Mouse (Mus musculus) embryonic facial prominence, embryonic 10.5 days (tissue): Measurements from ENCODE around the gene Cxcr5. TPM values are rescaled to one million over a fixed set of nuclear protein-coding genes. Genes with fewer than 3 reads are reported as not detected.

Experiments
- DNase-seq: peaks from one replicate; pipeline ENCODE4 v3.0.0-alpha.2; 2017; ENCODE audit warnings: low spot score
- H3K27ac ChIP-seq: fragments of 300-500 bp; sonication (generic); replicated peaks from 2 replicates; pipeline ENCODE4 v1.5.1; 2016; ENCODE audit warnings: mild to moderate bottlenecking
- H3K27me3 ChIP-seq: fragments of 300-500 bp; sonication (generic); replicated peaks from 2 replicates; pipeline ENCODE4 v1.6.1; 2016; ENCODE audit warnings: low read depth, mild to moderate bottlenecking; ENCODE audit not compliant: poor library complexity, severe bottlenecking
- H3K36me3 ChIP-seq: fragments of 300-500 bp; sonication (generic); replicated peaks from 2 replicates; pipeline ENCODE4 v1.6.1; 2016; ENCODE audit warnings: mild to moderate bottlenecking, moderate library complexity
- H3K4me1 ChIP-seq: fragments of 300-500 bp; sonication (generic); 2 replicates; pipeline ENCODE4 v1.6.1; 2016
- H3K4me3 ChIP-seq: fragments of 300-500 bp; sonication (generic); 2 replicates; pipeline ENCODE4 v1.5.1; 2016; ENCODE audit warnings: mild to moderate bottlenecking, moderate library complexity
- H3K9me3 ChIP-seq: fragments of 300-500 bp; sonication (generic); 2 replicates; pipeline ENCODE4 v1.6.1; 2016; ENCODE audit warnings: mild to moderate bottlenecking
- WGBS: fragments of 180-500 bp; shearing (Covaris S2); methylation state at CpG from one replicate; pipeline ENCODE4 v1.1.7; 2016; 5-methylcytosine and 5-hydroxymethylcytosine counted together
- polyA plus RNA-seq: library from polyadenylated mRNA; unstranded; fragments of >200 nt; fragmentation: Nextera tagmentation; extraction: Ambion mirVana; gene quantifications from 2 replicates; pipeline ENCODE4 v1.2.1, GENCODE M21; 2016

Gene Cxcr5
- polyA plus RNA-seq, 1 experiment from 2014 or later, result not detected

DNA sequence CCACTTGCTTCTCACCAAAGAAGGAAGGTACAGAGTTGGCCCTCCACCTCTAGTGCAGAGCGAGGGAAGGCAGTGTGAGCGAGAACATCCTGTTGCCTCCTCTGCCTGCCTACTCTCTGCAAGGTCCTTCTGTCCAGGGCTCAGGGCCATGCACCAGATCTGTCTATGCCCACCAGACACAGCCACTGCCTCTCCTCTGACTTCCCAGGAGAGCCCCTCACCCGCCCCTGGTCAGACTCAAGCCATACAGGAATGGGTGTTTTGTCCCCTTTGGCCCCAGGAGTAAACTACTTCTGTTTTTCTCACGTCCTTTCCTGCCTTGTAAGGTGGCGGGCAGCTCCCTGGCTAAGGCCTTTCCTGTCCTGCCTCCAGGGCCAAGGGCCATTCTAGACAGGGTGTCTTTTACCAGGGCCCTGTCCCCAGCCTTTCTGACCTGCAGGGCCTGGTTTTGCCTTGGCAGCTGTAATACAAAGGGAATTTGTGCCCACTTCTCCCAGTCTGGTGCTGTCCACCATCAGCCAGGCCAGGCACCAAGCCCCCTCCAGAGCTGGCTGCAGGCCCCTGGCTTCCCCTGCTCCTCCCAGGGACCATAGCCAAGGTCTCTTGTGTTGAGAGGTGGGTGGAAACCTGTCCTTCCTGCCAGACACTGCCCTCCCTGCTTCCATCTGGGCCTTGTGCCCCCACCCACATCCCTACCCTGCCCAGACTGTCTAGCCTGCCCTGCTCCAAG, 50.6 kb downstream of the Cxcr5 start:
- Histone ChIP-seq H3K4me3 (no peak overlapping the region; the same call in 1 of the 2 replicates), H3K27me3 (peaks cover 13% of the 10 kb centered on the region), H3K27ac (peak overlapping the region; percentile 41), H3K9me3 (no peaks in the 10 kb centered on the region), H3K36me3 (peaks cover 35% of the 10 kb centered on the region), H3K4me1 (peaks cover 40% of the 10 kb centered on the region)
- DNase-seq, result no peak
- 59% methylated on average over 5 of the region's 5 CpGs for WGBS

DNA sequence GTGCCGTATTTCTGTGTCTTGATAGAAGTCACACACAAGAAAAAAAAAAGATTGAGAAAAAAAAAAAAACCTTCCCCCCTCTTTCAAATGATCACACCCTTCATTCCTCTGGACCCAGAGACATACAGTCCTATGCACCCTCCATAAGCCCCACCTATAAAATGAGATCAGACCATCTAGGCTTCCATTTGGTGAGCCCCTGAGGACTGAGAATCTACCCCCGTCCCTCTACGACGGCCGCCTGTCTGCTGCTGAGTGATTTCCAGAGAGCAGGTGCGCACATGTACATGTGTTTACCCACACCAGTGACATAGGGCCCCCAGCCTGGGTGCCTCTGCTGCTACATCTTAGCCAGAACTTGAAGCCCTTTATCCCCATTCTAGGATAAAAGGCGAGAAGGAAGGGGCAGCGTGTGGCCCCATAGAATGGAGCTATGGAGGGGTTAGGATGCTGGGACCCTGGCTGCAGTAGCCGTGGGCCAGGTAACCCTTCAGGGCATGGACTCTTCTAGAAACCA, 51.3 kb downstream of the Cxcr5 start:
- Histone ChIP-seq H3K27ac (peak overlapping the region; percentile 41; the same call in 1 of the 2 replicates), H3K4me3 (peak overlapping the region; percentile 52)

DNA sequence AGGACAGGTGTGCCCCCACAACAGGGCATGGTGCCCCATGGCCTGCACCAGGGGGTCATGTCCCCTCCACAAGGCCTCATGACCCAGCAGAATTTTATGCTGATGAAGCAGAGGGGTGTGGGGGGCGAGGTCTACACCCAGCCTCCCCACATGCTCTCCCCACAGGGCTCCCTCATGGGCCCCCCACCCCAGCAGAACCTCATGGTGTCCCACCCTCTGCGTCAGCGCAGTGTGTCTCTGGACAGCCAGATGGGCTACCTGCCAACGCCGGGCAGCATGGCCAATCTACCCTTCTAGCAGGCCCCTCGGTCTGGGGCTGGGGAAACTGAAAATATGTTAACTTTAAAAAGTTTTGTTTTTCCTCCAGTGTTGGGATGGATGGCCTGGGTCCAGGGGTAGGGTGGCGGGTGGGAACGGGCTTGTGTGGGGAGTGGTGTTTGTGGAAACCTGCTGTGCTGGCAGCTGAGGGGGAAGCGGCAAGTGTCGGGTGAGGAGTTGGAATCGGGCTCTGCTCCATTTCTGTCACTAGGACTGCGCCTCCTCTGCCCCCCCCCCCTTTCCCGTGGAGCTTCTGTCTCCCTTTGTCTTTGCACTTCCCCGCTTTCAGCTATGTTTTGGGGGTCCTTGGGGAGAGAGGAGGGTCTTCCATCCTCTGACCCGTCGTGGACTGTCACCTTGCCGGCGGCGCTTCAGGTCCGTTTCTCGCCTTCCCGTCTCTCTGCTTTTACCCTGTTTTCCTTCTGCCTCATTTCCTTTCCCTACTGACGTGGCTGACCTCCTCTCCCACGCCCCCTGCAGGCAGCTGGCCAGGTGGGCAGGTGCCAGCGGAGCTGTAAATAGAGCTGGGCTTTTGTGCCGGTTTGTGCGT, 52.0 kb downstream of the Cxcr5 start:
- DNase-seq, result peak; percentile 81
- WGBS, result 15% methylated on average over 27 of the region's 27 CpGs
- Histone ChIP-seq H3K27me3 (peaks cover 13% of the 10 kb centered on the region), H3K9me3 (no peaks in the 10 kb centered on the region), H3K36me3 (peaks cover 48% of the 10 kb centered on the region), H3K27ac (peak overlapping the region; percentile 44; the same call in 1 of the 2 replicates), H3K4me3 (peak overlapping the region; percentile 52), H3K4me1 (peaks cover 48% of the 10 kb centered on the region)

More for the DNA sequence above, 51.3 kb downstream of the Cxcr5 start:
- Histone ChIP-seq H3K27me3 (peaks cover 13% of the 10 kb centered on the region), H3K36me3 (peaks cover 41% of the 10 kb centered on the region), H3K9me3 (no peaks in the 10 kb centered on the region), H3K4me1 (peaks cover 46% of the 10 kb centered on the region)
- no peak for DNase-seq
- 36% methylated on average over 9 of the region's 9 CpGs for WGBS

DNA sequence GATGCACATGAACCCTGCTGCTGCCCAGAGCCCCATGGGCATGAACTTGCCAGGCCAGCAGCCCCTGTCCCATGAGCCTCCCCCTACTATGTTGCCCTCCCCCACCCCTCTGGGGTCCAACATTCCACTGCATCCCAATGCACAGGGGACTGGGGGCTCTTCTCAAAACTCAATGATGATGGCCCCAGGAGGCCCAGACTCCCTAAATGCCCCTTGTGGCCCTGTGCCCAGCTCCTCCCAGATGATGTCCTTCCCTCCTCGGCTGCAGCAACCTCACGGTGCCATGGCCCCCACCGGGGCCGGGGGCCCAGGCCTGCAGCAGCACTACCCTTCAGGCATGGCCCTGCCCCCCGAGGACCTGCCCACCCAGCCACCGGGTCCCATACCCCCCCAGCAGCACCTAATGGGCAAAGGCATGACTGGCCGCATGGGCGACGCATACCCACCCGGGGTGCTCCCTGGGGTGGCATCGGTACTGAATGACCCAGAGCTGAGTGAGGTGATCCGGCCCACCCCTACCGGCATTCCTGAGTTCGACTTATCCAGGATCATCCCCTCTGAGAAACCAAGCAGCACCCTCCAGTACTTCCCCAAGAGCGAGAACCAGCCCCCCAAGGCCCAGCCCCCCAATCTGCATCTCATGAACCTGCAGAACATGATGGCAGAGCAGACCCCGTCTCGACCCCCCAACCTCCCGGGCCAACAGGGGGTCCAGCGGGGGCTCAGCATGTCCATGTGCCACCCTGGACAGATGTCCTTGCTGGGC, 52.8 kb downstream of the Cxcr5 start:
- WGBS, result 83% methylated on average over 19 of the region's 19 CpGs
- Histone ChIP-seq H3K4me3 (peak overlapping the region; percentile 52; the same call in 1 of the 2 replicates), H3K36me3 (peaks cover 55% of the 10 kb centered on the region), H3K4me1 (peaks cover 48% of the 10 kb centered on the region), H3K27ac (0 out of 2 replicates have a peak overlapping the region, but pooled peaks have one; percentile 44), H3K27me3 (peaks cover 13% of the 10 kb centered on the region), H3K9me3 (no peaks in the 10 kb centered on the region)
- DNase-seq, result no peak

DNA sequence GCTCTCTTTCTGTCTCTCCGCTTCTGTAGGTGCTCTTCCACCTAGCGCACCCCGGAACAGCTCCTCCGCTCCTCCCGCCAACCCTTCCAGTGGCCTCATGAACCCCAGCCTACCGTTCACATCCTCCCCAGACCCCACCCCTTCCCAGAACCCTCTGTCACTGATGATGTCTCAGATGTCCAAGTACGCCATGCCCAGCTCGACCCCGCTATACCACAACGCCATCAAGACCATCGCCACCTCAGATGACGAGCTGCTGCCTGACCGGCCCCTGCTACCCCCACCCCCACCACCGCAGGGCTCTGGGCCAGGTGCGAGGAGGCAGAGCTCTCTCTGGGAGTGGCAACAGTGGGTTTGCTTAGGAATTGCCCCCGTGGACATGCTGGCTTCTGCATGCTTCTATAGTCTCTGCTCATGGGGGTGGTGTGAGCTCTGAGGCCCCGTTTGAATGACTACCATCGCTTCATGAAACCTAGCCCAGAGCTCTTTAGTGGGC, 53.5 kb downstream of the Cxcr5 start:
- 87% methylated on average over 18 of the region's 18 CpGs for whole genome bisulfite sequencing
- peaks cover 48% of the 10 kb centered on the region for H3K4me1 ChIP-seq
- peaks cover 61% of the 10 kb centered on the region for H3K36me3 ChIP-seq
- H3K4me3 ChIP-seq, result no peak overlapping the region; the same call in 1 of the 2 replicates
- DNase-seq, result no peak
- H3K27ac ChIP-seq, result no peak overlapping the region
- no peaks in the 10 kb centered on the region for H3K9me3 ChIP-seq
- peaks cover 13% of the 10 kb centered on the region for H3K27me3 ChIP-seq

DNA sequence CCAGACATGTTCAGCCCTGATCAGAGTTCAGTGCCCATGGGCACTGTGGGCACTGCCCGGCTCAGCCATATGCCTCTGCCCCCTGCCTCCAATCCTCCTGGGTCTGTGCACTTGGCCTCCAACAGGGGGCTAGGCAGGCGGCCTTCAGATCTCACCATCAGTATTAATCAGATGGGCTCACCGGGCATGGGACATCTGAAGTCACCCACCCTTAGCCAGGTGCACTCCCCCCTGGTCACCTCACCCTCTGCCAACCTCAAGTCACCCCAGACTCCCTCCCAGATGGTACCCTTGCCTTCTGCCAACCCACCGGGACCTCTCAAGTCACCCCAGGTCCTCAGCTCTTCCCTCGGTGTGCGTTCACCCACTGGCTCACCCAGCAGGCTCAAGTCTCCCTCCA, 54.3 kb downstream of the Cxcr5 start:
- Histone ChIP-seq H3K4me1 (peaks cover 47% of the 10 kb centered on the region), H3K4me3 (0 out of 2 replicates have a peak overlapping the region, but pooled peaks have one; percentile 11), H3K9me3 (no peaks in the 10 kb centered on the region), H3K36me3 (peaks cover 69% of the 10 kb centered on the region), H3K27me3 (peaks cover 13% of the 10 kb centered on the region), H3K27ac (no peak overlapping the region)
- no peak for DNase-seq
- 92% methylated on average over 6 of the region's 6 CpGs for WGBS

DNA sequence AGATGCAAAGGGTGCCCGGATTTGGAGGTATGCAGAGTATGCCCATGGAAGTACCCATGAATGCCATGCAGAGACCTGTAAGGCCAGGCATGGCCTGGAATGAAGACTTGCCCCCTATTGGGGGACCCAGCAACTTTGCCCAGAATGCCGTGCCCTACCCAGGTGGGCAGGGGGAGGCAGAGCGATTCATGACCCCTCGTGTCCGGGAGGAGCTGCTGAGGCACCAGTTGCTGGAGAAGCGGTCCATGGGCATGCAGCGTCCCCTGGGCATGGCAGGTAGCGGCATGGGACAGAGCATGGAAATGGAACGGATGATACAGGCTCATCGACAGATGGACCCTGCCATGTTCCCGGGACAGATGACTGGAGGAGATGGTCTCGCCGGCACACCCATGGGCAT, 55.1 kb downstream of the Cxcr5 start:
- no peaks in the 10 kb centered on the region for H3K9me3 ChIP-seq
- no peak overlapping the region for H3K27ac ChIP-seq
- 95% methylated on average over 13 of the region's 13 CpGs for WGBS
- no peak for DNase-seq
- no peak overlapping the region for H3K4me3 ChIP-seq
- peaks cover 75% of the 10 kb centered on the region for H3K36me3 ChIP-seq
- H3K27me3 ChIP-seq, result peaks cover 16% of the 10 kb centered on the region
- peaks cover 48% of the 10 kb centered on the region for H3K4me1 ChIP-seq

DNA sequence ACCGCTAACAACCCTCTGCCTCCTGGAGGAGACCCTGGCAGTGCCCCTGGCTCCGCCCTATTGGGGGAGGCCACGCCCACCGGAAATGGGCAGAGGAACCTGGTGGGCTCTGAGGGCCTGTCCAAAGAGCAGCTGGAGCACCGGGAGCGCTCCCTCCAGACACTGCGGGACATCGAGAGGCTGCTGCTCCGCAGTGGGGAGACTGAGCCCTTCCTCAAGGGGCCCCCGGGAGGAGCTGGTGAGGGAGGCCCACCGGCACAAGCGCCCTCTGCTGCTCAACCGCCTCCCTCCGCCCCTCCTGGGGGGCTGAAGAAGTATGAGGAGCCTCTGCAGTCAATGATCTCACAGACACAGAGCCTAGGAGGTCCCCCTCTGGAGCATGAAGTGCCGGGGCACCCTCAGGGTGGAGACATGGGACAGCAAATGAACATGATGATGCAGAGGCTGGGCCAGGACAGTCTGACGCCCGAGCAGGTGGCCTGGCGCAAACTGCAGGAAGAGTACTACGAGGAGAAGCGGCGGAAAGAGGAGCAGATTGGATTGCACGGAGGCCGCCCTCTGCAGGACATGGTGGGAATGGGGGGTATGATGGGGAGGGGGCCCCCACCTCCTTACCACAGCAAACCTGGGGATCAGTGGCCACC, 55.7 kb downstream of the Cxcr5 start:
- H3K27ac ChIP-seq, result 0 out of 2 replicates have a peak overlapping the region, but pooled peaks have one; percentile 12
- peaks cover 49% of the 10 kb centered on the region for H3K4me1 ChIP-seq
- H3K4me3 ChIP-seq, result peak overlapping the region; percentile 19; the same call in 1 of the 2 replicates
- H3K27me3 ChIP-seq, result peaks cover 19% of the 10 kb centered on the region
- no peaks in the 10 kb centered on the region for H3K9me3 ChIP-seq
- H3K36me3 ChIP-seq, result peaks cover 81% of the 10 kb centered on the region
- 60% methylated on average over 23 of the region's 23 CpGs for WGBS
- no peak for DNase-seq

DNA sequence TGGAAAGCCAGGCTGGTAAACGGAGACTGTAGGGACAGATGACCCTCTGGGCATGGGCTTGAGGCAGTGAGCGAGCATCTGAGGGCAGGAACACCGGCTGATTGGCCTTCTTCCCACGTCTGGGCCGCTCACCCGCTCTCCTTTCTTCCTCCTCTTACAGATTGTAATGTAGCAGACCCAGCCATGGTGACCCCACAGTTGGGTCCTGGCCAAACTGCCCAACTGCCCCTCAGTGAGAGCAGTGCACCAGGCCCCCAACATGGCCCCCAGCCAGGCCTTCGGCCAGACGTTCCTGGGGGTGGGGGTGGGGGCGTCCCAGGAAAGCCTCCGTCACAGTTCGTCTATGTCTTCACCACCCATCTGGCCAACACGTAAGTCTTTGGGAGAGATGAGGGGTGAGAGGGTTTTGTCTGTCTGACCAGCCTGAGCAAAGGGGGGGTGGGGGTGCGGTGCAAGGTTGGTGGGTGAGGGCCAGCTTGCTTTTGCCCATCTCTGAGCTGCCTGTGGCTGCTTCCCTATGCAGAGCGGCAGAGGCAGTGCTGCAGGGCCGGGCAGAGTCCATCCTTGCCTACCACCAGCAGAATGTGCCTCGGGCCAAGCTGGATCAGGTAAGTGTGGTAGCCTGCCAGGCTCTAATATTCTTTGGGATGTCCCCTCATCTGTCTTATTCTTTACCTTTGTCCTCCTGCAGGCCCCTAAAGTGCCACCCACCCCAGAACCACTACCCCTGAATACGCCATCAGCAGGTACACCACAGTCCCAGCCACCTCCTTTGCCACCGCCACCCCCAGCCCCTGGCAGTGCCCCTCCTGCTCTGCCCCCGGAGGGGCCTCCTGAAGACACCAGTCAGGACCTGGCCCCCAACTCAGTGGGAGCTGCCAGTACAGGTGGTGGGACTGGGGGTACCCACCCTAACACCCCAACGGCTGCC, 56.5 kb downstream of the Cxcr5 start:
- H3K9me3 ChIP-seq, result no peaks in the 10 kb centered on the region
- peaks cover 86% of the 10 kb centered on the region for H3K36me3 ChIP-seq
- 0 out of 2 replicates have a peak overlapping the region, but pooled peaks have one; percentile 12 for H3K27ac ChIP-seq
- no peak for DNase-seq
- peak overlapping the region; percentile 19; the same call in 1 of the 2 replicates for H3K4me3 ChIP-seq
- peaks cover 50% of the 10 kb centered on the region for H3K4me1 ChIP-seq
- 78% methylated on average over 20 of the region's 20 CpGs for WGBS
- peaks cover 19% of the 10 kb centered on the region for H3K27me3 ChIP-seq

DNA sequence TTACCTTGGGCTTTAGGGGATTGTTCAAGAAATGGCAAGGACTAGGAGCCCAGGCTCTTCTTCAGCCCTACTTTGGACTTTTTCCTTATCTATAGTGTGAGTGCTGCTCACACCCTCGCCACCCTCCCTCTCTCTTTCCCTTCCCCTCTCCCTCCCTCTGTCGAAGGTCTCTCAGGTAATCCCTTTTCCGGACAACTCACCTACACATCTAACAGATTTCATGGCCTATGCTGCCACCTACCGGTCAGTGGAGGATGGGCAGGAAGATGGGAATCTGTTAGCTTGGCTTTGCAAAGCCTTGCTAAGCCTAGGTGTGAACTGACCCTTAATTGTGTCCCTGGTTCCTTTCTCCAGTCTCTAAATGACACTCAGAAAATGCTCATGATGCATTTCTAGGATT, 59.7 kb downstream of the Cxcr5 start:
- whole genome bisulfite sequencing, result 0% methylated on average over 4 of the region's 4 CpGs
- Histone ChIP-seq H3K9me3 (no peaks in the 10 kb centered on the region), H3K36me3 (peaks cover 60% of the 10 kb centered on the region), H3K4me3 (peak overlapping the region; percentile 56), H3K27ac (peak overlapping the region; percentile 93), H3K4me1 (peaks cover 64% of the 10 kb centered on the region), H3K27me3 (peaks cover 7% of the 10 kb centered on the region; the same call in 1 of the 2 replicates)
- peak; percentile 86 for DNase-seq
